Mouse (Mus musculus): Measurements from ENCODE around the gene Dennd4b. TPM values are rescaled to one million over a fixed set of nuclear protein-coding genes. Genes with fewer than 3 reads are reported as not detected.

Dennd4b gene
- polyA plus RNA-seq, 1 experiment: not detected

GRCm38 (mm10) chr3:90231507-90232333 is 33.3 kb upstream of the Dennd4b start, which contains the start of gene Jtb:
Gene Jtb, plus strand, starts transcription at chr3:90231597.
- TF ChIP-seq POLR2A (IDR thresholded peaks at IDR 0.05; ENCODE audit: insufficient read depth, low read depth, low read length) (peak; percentile 78; the same call in 1 of the 2 replicates), CTCF (IDR thresholded peaks at IDR 0.05; ENCODE audit: insufficient read depth, low read depth, low read length) (no peak)
- WGBS: under 1% methylated on average over 61 of the region's 61 CpGs
- peak within 1 kb of the TSS; percentile 13; the same call in 1 of the 2 replicates for H3K27ac ChIP-seq (ENCODE audit: insufficient read depth, low read depth, low read length)
- H3K4me3 ChIP-seq (ENCODE audit: insufficient read depth, low read depth, low read length): peak within 1 kb of the TSS; percentile 87
- H3K4me1 ChIP-seq (ENCODE audit: control insufficient read depth, insufficient read depth, low read length): peaks cover 4% of the 10 kb centered on the region

DNA sequence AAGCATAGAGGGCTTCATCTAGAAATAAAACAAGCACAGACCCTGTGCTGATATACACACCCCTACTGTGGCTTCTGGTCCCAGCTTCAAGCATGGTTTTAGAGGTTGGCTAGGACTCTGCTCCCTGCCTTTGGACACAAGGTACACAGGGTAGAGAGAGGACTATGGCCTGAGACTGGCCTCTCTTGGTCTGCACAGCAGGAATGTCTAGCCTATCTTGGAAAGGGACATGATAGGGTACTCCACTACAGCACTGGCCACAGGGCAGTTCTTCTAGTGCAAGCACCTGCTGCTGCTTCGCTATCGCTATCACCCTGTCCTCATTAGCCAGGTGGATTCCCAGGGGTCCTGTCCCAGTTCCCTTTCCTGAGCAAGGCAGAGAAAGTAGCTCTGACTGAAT is 23.7 kb upstream of the Dennd4b start:
- WGBS: 89% methylated on average over 2 of the region's 2 CpGs
- Histone ChIP-seq H3K27ac (ENCODE audit: insufficient read depth, low read depth, low read length) (no peak overlapping the region), H3K4me1 (ENCODE audit: control insufficient read depth, insufficient read depth, low read length) (peaks cover 7% of the 10 kb centered on the region; the same call in 1 of the 2 replicates), H3K4me3 (ENCODE audit: insufficient read depth, low read depth, low read length) (no peak overlapping the region)
- TF ChIP-seq POLR2A (IDR thresholded peaks at IDR 0.05; ENCODE audit: insufficient read depth, low read depth, low read length): no peak
- no peak for TF ChIP-seq CTCF (IDR thresholded peaks at IDR 0.05; ENCODE audit: insufficient read depth, low read depth, low read length)

DNA sequence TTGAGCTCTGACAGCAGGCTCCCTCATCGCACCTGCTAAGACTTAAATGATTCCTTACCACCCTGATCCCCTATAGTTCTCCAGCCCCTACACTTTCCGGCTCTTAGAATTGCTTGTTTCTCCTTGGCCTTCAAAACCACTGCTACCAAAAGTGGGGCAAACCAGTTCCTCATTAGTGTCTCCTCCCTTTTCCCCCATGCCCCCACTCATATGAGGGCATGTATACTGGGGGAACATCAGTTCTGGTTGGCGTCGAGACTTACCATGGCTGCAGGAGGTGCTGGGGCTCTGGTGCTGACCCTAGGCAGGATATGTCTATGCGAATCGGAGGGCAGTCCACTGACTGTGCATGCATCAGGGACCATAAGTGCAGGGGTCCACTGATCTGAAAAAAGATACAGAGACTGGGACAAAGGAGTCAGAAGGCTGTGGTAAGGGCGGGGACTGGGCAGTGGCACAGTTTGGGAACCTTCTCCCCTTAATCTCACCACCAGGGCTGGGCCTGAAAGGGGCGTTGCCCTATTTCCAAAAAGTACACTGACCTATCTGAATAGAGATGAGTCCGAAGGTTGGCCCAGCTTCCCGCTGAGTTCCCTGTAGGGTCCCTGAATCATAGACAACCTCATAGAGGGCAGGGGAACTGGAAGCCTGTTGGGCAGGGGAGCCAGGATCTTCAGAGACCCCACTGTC is 23.2 kb upstream of the Dennd4b start:
- Histone ChIP-seq H3K4me3 (ENCODE audit: insufficient read depth, low read depth, low read length) (no peak overlapping the region), H3K27ac (ENCODE audit: insufficient read depth, low read depth, low read length) (no peak overlapping the region), H3K4me1 (ENCODE audit: control insufficient read depth, insufficient read depth, low read length) (peaks cover 7% of the 10 kb centered on the region; the same call in 1 of the 2 replicates)
- 89% methylated on average over 10 of the region's 10 CpGs for WGBS
- TF ChIP-seq POLR2A (IDR thresholded peaks at IDR 0.05; ENCODE audit: insufficient read depth, low read depth, low read length): no peak
- no peak for TF ChIP-seq CTCF (IDR thresholded peaks at IDR 0.05; ENCODE audit: insufficient read depth, low read depth, low read length)

- 11% methylated on average over 19 of the region's 19 CpGs for WGBS
- Histone ChIP-seq H3K4me1 (ENCODE audit: control insufficient read depth, insufficient read depth, low read length) (peaks cover 7% of the 10 kb centered on the region), H3K27ac (ENCODE audit: insufficient read depth, low read depth, low read length) (no peak within 1 kb of the TSS), H3K4me3 (ENCODE audit: insufficient read depth, low read depth, low read length) (no peak within 1 kb of the TSS)
- TF ChIP-seq CTCF (IDR thresholded peaks at IDR 0.05; ENCODE audit: insufficient read depth, low read depth, low read length) (no peak), POLR2A (IDR thresholded peaks at IDR 0.05; ENCODE audit: insufficient read depth, low read depth, low read length) (no peak)
These were observed 21.8 kb upstream of the Dennd4b start, which contains the start of gene Creb3l4 for GRCm38 (mm10) chr3:90242984-90243775. Gene Creb3l4, minus strand, starts transcription at chr3:90243512.

GRCm38 (mm10) chr3:90245406-90245805 is 19.6 kb upstream of the Dennd4b start:
- Histone ChIP-seq H3K4me1 (ENCODE audit: control insufficient read depth, insufficient read depth, low read length) (peaks cover 12% of the 10 kb centered on the region), H3K27ac (ENCODE audit: insufficient read depth, low read depth, low read length) (no peak overlapping the region), H3K4me3 (ENCODE audit: insufficient read depth, low read depth, low read length) (no peak overlapping the region)
- 35% methylated on average over 2 of the region's 2 CpGs for WGBS
- TF ChIP-seq CTCF (IDR thresholded peaks at IDR 0.05; ENCODE audit: insufficient read depth, low read depth, low read length) (no peak), POLR2A (IDR thresholded peaks at IDR 0.05; ENCODE audit: insufficient read depth, low read depth, low read length) (no peak)

- Histone ChIP-seq H3K4me1 (ENCODE audit: control insufficient read depth, insufficient read depth, low read length) (peaks cover 12% of the 10 kb centered on the region), H3K4me3 (ENCODE audit: insufficient read depth, low read depth, low read length) (peak overlapping the region; percentile 45), H3K27ac (ENCODE audit: insufficient read depth, low read depth, low read length) (peak overlapping the region; percentile 93)
- 0% methylated on average over 3 of the region's 3 CpGs for WGBS
- TF ChIP-seq CTCF (IDR thresholded peaks at IDR 0.05; ENCODE audit: insufficient read depth, low read depth, low read length): no peak
- no peak for TF ChIP-seq POLR2A (IDR thresholded peaks at IDR 0.05; ENCODE audit: insufficient read depth, low read depth, low read length)
These were observed 17.4 kb upstream of the Dennd4b start for GRCm38 (mm10) chr3:90247630-90247959.

GRCm38 (mm10) chr3:90247960-90248745 is 16.8 kb upstream of the Dennd4b start, which contains the start of gene Slc39a1:
Gene Slc39a1, plus strand, starts transcription at chr3:90248172.
- WGBS: under 1% methylated on average over 43 of the region's 44 CpGs
- Histone ChIP-seq H3K4me3 (ENCODE audit: insufficient read depth, low read depth, low read length) (peak within 1 kb of the TSS; percentile 68), H3K4me1 (ENCODE audit: control insufficient read depth, insufficient read depth, low read length) (peaks cover 7% of the 10 kb centered on the region), H3K27ac (ENCODE audit: insufficient read depth, low read depth, low read length) (peak within 1 kb of the TSS; percentile 93)
- TF ChIP-seq POLR2A (IDR thresholded peaks at IDR 0.05; ENCODE audit: insufficient read depth, low read depth, low read length): peak; percentile 51
- TF ChIP-seq CTCF (IDR thresholded peaks at IDR 0.05; ENCODE audit: insufficient read depth, low read depth, low read length): no peak

GRCm38 (mm10) chr3:90248746-90249100 is 16.3 kb upstream of the Dennd4b start:
- WGBS: 1% methylated on average over 10 of the region's 10 CpGs
- Histone ChIP-seq H3K4me3 (ENCODE audit: insufficient read depth, low read depth, low read length) (peak overlapping the region; percentile 68), H3K4me1 (ENCODE audit: control insufficient read depth, insufficient read depth, low read length) (peaks cover 6% of the 10 kb centered on the region), H3K27ac (ENCODE audit: insufficient read depth, low read depth, low read length) (0 out of 2 replicates have a peak overlapping the region, but pooled peaks have one; percentile 57)
- TF ChIP-seq POLR2A (IDR thresholded peaks at IDR 0.05; ENCODE audit: insufficient read depth, low read depth, low read length) (no peak), CTCF (IDR thresholded peaks at IDR 0.05; ENCODE audit: insufficient read depth, low read depth, low read length) (no peak)

Data from olfactory bulb, adult 2 months (tissue).